Mouse (Mus musculus) macrophage (primary cell): Measurements from ENCODE around the gene Cblb. TPM values are rescaled to one million over a fixed set of nuclear protein-coding genes. Genes with fewer than 3 reads are reported as not detected.

Source experiments
- H3K27ac ChIP-seq: fragments of 350-480 bp; formaldehyde crosslinking; 2 replicates; pipeline ENCODE4 v1.9.0; 2021
- H3K36me3 ChIP-seq: fragments of 350-480 bp; formaldehyde crosslinking; 2 replicates; pipeline ENCODE4 v1.9.0; 2021; ENCODE audit errors: inconsistent target
- H3K4me3 ChIP-seq: fragments of 350-480 bp; formaldehyde crosslinking; 2 replicates; pipeline ENCODE4 v1.9.0; 2021; ENCODE audit errors: inconsistent target
- H3K79me2 ChIP-seq: fragments of 350-480 bp; formaldehyde crosslinking; 2 replicates; pipeline ENCODE4 v1.9.0; 2021; ENCODE audit errors: inconsistent target
- WGBS: methylation state at CpG from one replicate; pipeline ENCODE4 v1.1.7; 2026; ENCODE audit warnings: inconsistent platforms; ENCODE audit not compliant: missing documents; 5-methylcytosine and 5-hydroxymethylcytosine counted together
- polyA plus RNA-seq: library from polyadenylated mRNA; stranded (reverse); fragments of 250-400 nt; gene quantifications from 3 replicates; pipeline ENCODE4 v1.2.4, GENCODE M21; 2018; ENCODE audit warnings: inconsistent platforms

Cblb gene
- polyA plus RNA-seq, 1 experiment from 2014 or later: 30.7 TPM

DNA sequence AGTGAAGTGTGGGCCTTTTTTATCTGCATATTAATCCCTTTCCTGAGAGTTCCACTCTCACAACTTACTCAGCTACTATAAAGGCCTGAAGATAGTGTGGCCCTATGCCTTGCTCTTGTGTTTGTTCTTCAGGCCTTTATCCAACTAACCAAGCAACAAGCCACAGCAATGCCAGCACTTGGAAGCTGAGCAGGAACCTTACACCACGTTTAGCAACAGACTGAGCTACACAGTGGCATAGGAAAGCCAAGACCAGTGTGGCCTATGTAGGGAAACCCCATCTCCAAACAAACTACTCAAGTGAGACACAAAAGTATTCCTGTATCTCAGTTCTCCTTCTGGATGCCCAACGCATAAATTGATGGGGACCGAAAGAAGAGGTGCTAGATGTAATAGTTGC lies 163.8 kb downstream of the Cblb start:
- Histone ChIP-seq H3K79me2 (peaks cover 14% of the 10 kb centered on the region; the same call in 1 of the 2 replicates), H3K27ac (no peak overlapping the region), H3K36me3 (peaks cover 63% of the 10 kb centered on the region), H3K4me3 (no peak overlapping the region)
- WGBS: 90% methylated on average over 3 of the region's 3 CpGs

DNA sequence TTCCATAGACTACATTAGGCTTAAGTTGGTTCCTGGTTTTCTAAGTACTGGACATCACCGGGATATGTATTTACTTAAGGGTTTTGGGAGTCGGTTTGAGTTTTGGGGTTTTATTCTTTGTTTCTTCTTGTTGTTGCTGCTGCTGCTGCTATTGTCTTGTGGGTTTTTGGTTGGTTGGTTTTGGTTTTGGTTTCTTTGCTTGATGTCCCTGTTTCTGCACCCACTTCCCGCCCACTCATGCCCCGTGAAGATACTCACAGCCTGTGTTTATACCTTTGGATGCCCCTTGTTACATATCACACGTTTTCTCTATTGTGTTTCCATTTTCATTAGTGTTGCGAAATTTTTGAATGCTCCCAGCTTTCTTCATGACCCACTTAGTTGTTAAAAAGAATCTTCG lies 169.1 kb downstream of the Cblb start:
- H3K36me3 ChIP-seq: peaks cover 50% of the 10 kb centered on the region
- 84% methylated on average over 7 of the region's 7 CpGs for WGBS
- no peak overlapping the region for H3K27ac ChIP-seq
- H3K4me3 ChIP-seq: no peak overlapping the region
- peaks cover 14% of the 10 kb centered on the region; the same call in 1 of the 2 replicates for H3K79me2 ChIP-seq

GRCm38 (mm10) chr16:52210844-52211606 lies 180.0 kb downstream of the Cblb start:
- H3K4me3 ChIP-seq: no peak overlapping the region
- no peaks in the 10 kb centered on the region for H3K79me2 ChIP-seq
- WGBS: 95% methylated on average over 8 of the region's 8 CpGs
- H3K36me3 ChIP-seq: no peaks in the 10 kb centered on the region
- no peak overlapping the region for H3K27ac ChIP-seq

- no peaks in the 10 kb centered on the region for H3K36me3 ChIP-seq
- H3K27ac ChIP-seq: no peak overlapping the region
- H3K4me3 ChIP-seq: no peak overlapping the region
- WGBS: 36% methylated on average over 2 of the region's 2 CpGs
- no peaks in the 10 kb centered on the region for H3K79me2 ChIP-seq
These were observed 188.0 kb downstream of the Cblb start for GRCm38 (mm10) chr16:52219069-52219468.

DNA sequence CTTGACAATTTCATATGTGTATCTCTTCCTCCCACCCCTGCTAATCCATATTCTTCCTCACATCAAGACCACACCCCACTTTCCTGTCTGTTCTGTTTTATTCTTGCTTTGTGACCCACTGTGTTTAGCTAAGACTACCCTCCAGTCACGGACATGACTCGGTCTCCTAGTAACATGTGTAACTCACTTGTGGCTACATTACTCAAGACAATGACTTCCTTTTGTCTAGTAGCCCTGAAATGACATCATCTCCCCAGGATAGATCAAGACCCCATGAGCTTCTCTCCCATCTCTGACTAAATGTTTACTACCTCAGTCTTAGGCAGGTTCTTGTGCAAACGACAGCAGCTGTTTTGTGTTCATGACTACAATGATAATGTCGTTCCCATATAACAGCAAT lies 191.9 kb downstream of the Cblb start:
- Histone ChIP-seq H3K36me3 (no peaks in the 10 kb centered on the region), H3K79me2 (no peaks in the 10 kb centered on the region), H3K27ac (no peak overlapping the region), H3K4me3 (no peak overlapping the region)
- 60% methylated on average over 4 of the region's 4 CpGs for WGBS

GRCm38 (mm10) chr16:52229446-52229845 lies 198.4 kb downstream of the Cblb start:
- Histone ChIP-seq H3K4me3 (no peak overlapping the region), H3K79me2 (no peaks in the 10 kb centered on the region), H3K36me3 (no peaks in the 10 kb centered on the region), H3K27ac (no peak overlapping the region)
- 89% methylated on average over 7 of the region's 7 CpGs for WGBS

- WGBS: 30% methylated on average over 2 of the region's 2 CpGs
- no peaks in the 10 kb centered on the region for H3K36me3 ChIP-seq
- no peaks in the 10 kb centered on the region for H3K79me2 ChIP-seq
- no peak overlapping the region for H3K4me3 ChIP-seq
- no peak overlapping the region for H3K27ac ChIP-seq
These were observed 198.9 kb downstream of the Cblb start for GRCm38 (mm10) chr16:52229930-52230329.

GRCm38 (mm10) chr16:52242144-52242543 lies 211.1 kb downstream of the Cblb start:
- Histone ChIP-seq H3K4me3 (no peak overlapping the region), H3K79me2 (no peaks in the 10 kb centered on the region)
- WGBS: 97% methylated on average over 2 of the region's 2 CpGs

DNA sequence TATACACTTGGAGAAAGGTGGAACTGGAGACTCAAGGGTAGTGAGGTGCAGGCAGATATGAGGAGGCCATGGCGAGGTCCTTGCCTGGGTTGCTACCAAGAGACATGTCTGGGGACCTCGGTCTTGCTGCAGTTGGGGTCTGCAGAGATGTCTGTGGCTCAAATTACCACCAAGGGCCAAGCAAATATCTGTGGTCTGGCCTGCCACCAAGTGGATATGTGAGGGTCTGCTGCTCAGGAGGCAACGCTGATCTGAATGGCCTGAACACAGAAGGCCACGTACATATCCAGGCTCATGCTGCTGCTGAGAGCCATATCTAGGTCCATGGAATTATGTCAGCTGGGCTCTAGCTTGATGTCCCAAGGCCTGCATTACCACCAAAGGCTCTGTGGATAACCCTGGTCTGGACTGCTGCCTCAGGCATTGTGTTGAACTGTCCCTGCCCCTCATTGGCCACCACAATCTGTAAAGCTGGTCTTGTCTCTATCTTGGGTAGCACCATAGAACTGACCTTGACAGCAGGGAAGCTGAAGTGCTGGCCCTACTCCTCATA lies 212.5 kb downstream of the Cblb start:
- no peak overlapping the region for H3K27ac ChIP-seq
- H3K79me2 ChIP-seq: no peaks in the 10 kb centered on the region
- no peaks in the 10 kb centered on the region for H3K36me3 ChIP-seq
- H3K4me3 ChIP-seq: no peak overlapping the region
- WGBS: 89% methylated on average over 4 of the region's 4 CpGs

More at GRCm38 (mm10) chr16:52242144-52242543, 211.1 kb downstream of the Cblb start:
- H3K27ac ChIP-seq: no peak overlapping the region
- H3K36me3 ChIP-seq: no peaks in the 10 kb centered on the region

- Histone ChIP-seq H3K79me2 (no peaks in the 10 kb centered on the region), H3K36me3 (peaks cover 21% of the 10 kb centered on the region; the same call in 1 of the 2 replicates), H3K27ac (no peak overlapping the region), H3K4me3 (no peak overlapping the region)
- whole genome bisulfite sequencing: 100% methylated on average over 4 of the region's 4 CpGs
These were observed 219.2 kb downstream of the Cblb start for GRCm38 (mm10) chr16:52250196-52250595.

DNA sequence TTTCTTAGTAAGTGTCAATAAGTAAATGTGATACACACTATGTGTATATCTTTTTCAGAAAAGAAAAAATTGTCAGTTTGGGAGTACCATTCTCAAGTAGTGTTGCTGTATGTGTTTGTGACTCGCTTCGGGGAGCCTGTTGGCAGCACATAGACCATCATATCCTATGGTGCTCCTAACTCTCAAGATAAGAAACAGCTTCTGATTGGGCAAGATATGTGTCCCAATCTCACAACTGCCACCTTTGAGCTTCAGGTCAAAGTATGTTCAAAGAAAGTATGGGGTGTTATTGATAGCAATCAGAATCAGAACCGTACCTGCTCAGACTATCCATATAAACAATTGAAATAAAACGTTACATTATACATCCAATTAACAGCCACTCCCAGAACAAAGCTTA lies 219.9 kb downstream of the Cblb start:
- H3K79me2 ChIP-seq: no peaks in the 10 kb centered on the region
- no peak overlapping the region for H3K4me3 ChIP-seq
- H3K27ac ChIP-seq: no peak overlapping the region
- 96% methylated on average over 4 of the region's 4 CpGs for WGBS
- peaks cover 21% of the 10 kb centered on the region; the same call in 1 of the 2 replicates for H3K36me3 ChIP-seq
